Mouse (Mus musculus): ENCODE results near the gene Tgfb1.

Gene Tgfb1

DNA sequence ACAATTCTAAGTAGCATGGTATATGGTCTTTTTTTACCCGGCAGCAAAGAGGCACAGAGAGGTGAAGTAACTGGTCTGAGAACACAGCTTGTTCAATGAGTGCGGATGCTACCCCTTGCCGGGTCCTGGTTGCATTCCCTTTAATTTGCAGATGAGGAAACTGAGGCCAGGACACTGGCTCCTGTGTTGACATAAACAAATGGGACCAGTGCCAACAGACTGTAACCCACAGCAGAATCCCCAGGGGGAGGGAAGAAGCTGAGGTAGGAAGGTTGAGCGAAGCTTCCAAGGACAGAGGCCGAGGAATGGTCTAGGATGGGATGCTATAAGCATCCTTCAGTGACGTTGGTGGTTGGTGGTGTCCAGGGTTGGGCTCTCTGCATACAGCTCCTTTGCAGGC is 11.4 kb upstream of the Tgfb1 start:
- DNase-seq (ENCODE audit: low spot score in 2 of 2): no peak

GRCm38 (mm10) chr7:25676085-25676781 is 10.6 kb upstream of the Tgfb1 start:
- DNase-seq (ENCODE audit: low spot score in 2 of 2): no peak

GRCm38 (mm10) chr7:25677013-25677412 is 9.8 kb upstream of the Tgfb1 start:
- DNase-seq (ENCODE audit: low spot score in 2 of 2): no peak

DNA sequence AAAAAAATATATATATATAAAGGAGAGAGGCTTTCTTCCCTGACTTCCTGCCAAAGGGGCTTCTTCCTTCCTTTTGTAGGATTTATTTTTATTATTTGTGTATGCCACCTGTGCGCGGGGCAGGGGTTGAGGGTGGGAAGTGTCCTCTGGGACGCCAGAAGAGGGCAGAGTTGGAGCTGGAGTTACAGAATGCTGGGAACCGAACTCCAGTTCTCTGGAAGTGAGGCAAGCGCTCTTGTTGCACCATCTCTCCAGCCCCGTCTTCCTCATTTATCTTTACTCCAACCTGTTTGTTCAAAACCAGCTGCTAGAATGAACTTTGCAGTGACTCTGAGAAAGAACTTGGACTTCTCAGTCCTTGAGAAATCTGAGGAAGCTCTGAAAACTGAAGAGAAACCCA is 6.8 kb upstream of the Tgfb1 start:
- peak in 1 of 2 experiments; percentile 46 for DNase-seq (ENCODE audit: low spot score in 2 of 2)

DNA sequence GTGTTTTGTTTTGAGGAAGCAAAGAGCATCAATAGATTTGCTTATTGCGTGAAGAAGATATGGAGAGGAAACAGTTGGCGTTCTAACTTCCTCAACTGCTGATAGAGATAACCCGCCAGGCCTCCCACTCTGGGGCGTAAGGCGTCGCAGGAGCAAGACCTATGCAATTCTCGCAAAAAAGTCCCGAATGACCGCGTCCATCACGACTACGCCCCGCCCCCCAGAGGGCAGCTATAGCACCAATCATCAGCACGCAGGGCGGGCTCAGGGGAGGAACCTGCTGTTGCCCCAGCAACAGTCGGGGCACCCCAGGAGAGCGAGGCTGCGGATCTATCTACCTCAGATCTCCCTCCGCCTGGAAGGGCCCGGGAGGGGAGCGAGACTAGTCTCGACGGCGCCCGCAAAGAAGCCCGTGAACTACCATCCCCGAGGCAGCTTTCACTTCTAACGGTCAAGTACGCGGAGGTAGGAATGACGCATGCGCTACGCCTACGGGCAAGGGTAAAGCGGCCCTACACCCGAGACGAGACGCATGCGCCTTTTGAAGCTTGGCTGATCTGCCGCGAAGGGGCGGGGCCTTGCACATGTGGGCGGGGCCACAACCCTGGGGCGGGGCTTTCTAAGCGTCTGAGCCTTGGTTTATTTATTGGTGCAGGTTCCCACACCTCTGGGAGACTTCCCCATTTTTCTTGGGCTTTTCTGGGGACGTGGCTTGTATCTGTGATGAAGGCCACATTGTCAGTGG is 6.1 kb upstream of the Tgfb1 start, which contains the start of gene B9d2:
TSS of gene B9d2 (plus strand) at position 267 of the 745 bp plus-strand sequence.
- peak; percentile 99 to 100 for DNase-seq (ENCODE audit: low spot score in 2 of 2)

DNA sequence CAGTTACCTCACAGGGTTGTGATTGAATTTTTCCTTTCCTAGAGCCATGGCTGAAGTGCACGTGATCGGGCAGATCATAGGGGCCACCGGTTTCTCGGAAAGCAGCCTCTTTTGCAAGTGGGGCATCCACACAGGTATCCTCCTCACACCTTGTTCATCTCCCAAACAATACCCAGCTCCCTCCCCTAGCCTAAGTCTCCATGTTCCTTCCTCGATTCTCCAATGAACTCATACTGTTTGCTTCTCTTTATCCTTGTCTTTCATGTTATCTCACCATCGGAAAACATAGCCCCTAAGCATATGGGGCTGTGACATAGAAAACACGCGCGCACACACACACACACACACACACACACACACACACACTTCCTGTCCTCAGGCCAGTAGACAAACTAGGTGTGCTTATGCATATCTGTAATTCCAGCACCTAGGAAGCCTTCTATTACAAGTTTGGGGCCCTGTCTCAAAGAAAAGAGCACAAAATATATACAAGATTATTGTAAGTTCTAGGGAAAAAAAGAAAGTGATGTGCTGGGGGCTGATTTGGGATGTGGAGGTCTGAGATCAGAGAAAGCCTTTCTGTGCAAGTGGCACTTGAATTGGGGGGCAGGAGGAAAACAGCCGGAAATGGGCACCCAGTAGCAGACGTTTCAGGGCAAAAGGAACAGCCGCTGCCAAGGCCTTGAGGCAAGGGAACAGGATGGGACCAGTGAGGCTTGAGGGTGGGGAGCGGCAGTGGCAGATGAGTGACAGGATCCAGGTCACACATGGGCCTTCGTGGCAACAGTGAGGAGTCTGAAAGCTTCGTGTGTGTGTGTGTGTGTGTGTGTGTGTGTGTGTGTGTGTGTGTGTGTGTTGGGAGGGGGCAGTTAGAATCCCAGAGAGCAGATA is 5.2 kb upstream of the Tgfb1 start:
- peak in 1 of 2 experiments; percentile 47 for DNase-seq (ENCODE audit: low spot score in 2 of 2)

DNA sequence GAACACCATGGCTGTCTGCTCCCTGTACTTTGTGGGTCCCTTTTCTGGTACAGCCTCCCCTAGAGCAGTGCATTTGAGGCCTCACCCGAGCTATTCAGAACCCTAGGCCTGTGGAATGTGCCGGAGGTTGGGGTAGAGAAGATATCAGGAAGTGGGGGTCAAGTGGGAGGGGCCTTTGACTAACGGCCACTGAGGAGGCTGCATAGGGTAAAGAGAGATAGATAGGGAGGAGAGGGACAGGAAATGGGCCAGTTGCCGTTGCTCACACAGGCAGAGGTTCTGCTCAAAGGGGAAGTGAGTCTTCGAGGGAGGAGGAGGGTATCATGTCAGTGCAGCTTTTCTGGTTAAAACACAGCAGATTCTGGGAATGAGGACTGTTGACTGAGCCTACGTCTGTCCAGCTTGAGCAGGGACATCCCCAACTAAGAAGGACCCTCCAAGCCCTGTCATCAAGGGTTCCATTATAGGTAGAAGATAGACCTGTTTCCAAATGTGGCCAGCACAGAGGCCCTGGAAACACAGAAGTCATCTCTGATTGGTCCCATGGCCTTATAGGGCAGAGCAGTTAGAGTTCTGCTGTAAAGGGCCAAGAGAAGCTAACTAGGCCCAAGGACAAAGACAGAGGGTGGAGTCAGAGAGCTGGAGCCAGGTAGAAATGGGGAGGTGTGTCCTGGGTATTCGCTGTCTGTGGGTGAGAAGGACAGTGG is 3.2 kb upstream of the Tgfb1 start:
- DNase-seq (ENCODE audit: low spot score in 2 of 2): peak; percentile 38 to 74

GRCm38 (mm10) chr7:25684659-25685058 is 2.1 kb upstream of the Tgfb1 start:
- DNase-seq (ENCODE audit: low spot score in 2 of 2): no peak

DNA sequence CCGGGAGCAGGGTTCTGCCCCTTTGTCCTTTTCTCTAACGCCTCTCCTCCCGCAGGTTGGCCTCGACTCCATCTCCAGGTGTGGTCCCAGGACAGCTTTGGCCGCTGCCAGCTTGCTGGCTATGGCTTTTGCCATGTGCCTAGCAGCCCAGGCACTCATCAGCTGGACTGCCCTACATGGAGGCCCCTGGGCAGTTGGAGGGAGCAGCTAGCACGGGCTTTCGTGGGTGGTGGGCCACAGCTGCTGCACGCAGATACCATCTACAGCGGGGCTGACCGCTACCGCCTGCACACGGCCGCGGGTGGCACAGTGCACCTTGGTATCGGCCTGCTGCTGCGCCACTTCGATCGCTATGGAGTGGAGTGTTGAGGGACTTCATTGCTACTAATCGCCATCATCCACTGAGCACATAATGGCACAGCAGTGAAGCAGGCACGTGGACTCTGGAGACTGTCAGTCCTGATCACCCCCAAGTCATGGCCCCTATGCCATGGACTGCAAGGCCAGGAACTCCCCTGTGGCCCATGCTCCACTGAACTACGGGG is 804 bp upstream of the Tgfb1 start:
- peak in 1 of 2 experiments; percentile 40 for DNase-seq (ENCODE audit: low spot score in 2 of 2)

DNA sequence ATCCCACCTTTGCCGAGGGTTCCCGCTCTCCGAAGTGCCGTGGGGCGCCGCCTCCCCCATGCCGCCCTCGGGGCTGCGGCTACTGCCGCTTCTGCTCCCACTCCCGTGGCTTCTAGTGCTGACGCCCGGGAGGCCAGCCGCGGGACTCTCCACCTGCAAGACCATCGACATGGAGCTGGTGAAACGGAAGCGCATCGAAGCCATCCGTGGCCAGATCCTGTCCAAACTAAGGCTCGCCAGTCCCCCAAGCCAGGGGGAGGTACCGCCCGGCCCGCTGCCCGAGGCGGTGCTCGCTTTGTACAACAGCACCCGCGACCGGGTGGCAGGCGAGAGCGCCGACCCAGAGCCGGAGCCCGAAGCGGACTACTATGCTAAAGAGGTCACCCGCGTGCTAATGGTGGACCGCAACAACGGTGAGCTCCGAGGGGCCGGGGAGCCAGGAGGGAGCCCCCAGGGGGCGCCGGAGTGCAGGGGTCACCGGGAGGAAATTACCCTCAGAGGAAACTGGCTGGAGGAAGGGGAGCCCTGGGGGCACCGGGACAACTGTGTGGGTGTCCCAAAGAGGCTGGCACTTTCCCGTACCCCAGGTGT is 1.1 kb downstream of the Tgfb1 start:
- DNase-seq (ENCODE audit: low spot score in 2 of 2): peak; percentile 81 to 85

- DNase-seq (ENCODE audit: low spot score in 2 of 2): peak; percentile 76 to 86
Observed at GRCm38 (mm10) chr7:25688810-25689586, 2.2 kb downstream of the Tgfb1 start.

DNA sequence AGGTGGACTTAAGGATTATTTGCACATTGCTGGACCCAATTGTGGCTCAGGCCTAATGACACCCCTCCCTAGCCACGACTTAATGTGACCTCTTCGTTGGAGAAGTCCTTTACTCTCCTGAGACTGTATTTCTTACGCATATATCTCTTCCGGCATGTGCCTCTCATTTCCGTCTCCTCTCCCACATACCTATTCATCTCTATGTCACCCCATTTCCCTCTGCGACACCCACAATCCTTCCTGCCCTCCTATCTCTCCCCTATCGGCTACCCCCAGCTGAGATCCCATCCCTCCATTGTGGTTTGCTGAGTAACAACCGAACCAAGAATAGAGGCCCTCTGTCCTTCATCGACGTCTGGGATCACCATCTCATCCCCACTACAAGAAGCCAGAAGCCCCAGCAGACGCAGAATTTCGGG is 2.8 kb downstream of the Tgfb1 start:
- no peak for DNase-seq (ENCODE audit: low spot score in 2 of 2)

GRCm38 (mm10) chr7:25690051-25690450 is 3.2 kb downstream of the Tgfb1 start:
- no peak for DNase-seq (ENCODE audit: low spot score in 2 of 2)

GRCm38 (mm10) chr7:25694104-25694503 is 7.3 kb downstream of the Tgfb1 start:
- DNase-seq (ENCODE audit: low spot score in 2 of 2): no peak

- DNase-seq (ENCODE audit: low spot score in 2 of 2): no peak
Observed at GRCm38 (mm10) chr7:25699851-25700250, 13.0 kb downstream of the Tgfb1 start.

DNA sequence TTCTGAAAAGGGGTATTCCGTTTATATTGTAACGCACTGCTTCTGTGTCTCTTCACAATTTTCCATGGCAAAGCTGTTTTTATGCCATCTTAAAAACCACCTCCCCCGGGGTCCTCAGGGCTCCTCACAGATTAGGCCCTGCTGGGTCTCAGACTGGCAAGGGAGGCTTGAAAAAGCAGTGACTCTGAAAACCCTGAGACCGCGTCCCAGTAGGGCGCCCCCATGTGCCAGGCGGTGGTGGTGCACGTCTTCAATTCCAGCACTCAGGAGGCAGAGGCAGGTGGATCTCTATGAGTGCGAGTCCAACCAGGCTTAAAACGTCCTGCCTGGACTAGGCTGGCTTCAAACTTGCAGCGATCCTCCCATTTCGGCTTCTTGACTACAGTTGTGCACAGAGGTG is 13.9 kb downstream of the Tgfb1 start:
- DNase-seq (ENCODE audit: low spot score in 2 of 2): no peak

- DNase-seq (ENCODE audit: low spot score in 2 of 2): no peak
Observed at GRCm38 (mm10) chr7:25702350-25702749, 15.5 kb downstream of the Tgfb1 start.

GRCm38 (mm10) chr7:25703793-25704494 is 17.1 kb downstream of the Tgfb1 start:
- DNase-seq (ENCODE audit: low spot score in 2 of 2): no peak

DNA sequence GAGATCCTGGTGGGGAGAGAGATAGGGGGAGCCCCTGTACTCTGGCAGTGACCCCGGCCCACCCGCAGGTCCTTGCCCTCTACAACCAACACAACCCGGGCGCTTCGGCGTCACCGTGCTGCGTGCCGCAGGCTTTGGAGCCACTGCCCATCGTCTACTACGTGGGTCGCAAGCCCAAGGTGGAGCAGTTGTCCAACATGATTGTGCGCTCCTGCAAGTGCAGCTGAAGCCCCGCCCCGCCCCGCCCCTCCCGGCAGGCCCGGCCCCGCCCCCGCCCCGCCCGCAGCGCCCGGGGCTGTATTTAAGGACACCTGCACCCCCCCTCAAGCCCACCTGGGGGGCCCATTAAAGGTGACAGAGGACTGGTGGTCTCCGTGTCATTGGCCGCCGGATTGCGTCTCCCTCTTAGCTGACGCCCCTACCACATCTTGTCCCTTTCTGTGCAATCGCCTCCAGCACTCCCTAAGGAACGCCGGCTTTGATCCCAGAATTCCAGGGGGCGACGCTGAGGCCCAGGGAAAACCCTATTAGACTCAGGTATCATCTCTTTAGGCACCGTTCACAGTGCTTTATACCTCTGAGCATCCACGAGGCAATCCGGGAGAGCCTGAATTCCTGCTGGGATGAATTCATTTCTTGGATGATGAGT is 18.0 kb downstream of the Tgfb1 start:
- DNase-seq (ENCODE audit: low spot score in 2 of 2): no peak

Data from spleen, postnatal 10 days (tissue).